Comparison of ENCODE assay signal across 44 mouse cellular contexts in genomic region chr10:58698955-58699354, GRCm38 (mm10). TPM values are rescaled to one million over a fixed set of nuclear protein-coding genes. Genes with fewer than 3 reads are reported as not detected.
"Had no signal": no experiment of that assay in that cellular context is flagged by ENCODE, and none has a peak within 500 bp of the region (broad histone marks: within the 10 kb centered on the region; RNA-seq: fewer than 3 reads in every experiment).

No protein-coding gene starts in this region.

- ATAC-seq: hindbrain, postnatal 0 days; intestine, embryonic 16.5 days; liver, embryonic 12.5 days had no signal

- H3K27me3 ChIP-seq: heart, embryonic 12.5 days; hindbrain, embryonic 13.5 days; hindbrain, embryonic 15.5 days; kidney, embryonic 15.5 days; limb, embryonic 13.5 days; limb, embryonic 15.5 days; liver, embryonic 12.5 days had no signal

- H3K27ac ChIP-seq: heart, embryonic 10.5 days; hindbrain, embryonic 13.5 days; hindbrain, embryonic 15.5 days; hindbrain, postnatal 0 days; kidney, embryonic 15.5 days; kidney, postnatal 0 days; limb, embryonic 13.5 days; limb, embryonic 15.5 days; liver, embryonic 12.5 days had no signal

- H3K4me3 ChIP-seq: heart, embryonic 10.5 days; heart, embryonic 12.5 days; hindbrain, embryonic 13.5 days; hindbrain, embryonic 15.5 days; kidney, embryonic 15.5 days; limb, embryonic 13.5 days; limb, embryonic 15.5 days; liver, embryonic 12.5 days had no signal

- H3K9me3 ChIP-seq: heart, embryonic 10.5 days; heart, embryonic 12.5 days; hindbrain, embryonic 13.5 days; hindbrain, embryonic 15.5 days; kidney, embryonic 15.5 days; limb, embryonic 13.5 days; limb, embryonic 15.5 days; liver, embryonic 12.5 days had no signal

- H3K9ac ChIP-seq: heart, embryonic 12.5 days; hindbrain, embryonic 13.5 days; hindbrain, embryonic 15.5 days; kidney, embryonic 15.5 days; limb, embryonic 13.5 days; limb, embryonic 15.5 days; liver, embryonic 12.5 days had no signal

- H3K36me3 ChIP-seq: heart, embryonic 10.5 days; heart, embryonic 12.5 days; hindbrain, embryonic 13.5 days; hindbrain, embryonic 15.5 days; kidney, embryonic 15.5 days; limb, embryonic 13.5 days; limb, embryonic 15.5 days; liver, embryonic 12.5 days had no signal

- DNase-seq: gastrocnemius, postnatal 14 days; gastrocnemius, postnatal 36 days; heart, adult 18-20 months; heart, postnatal 14 days; heart, postnatal 36 days; kidney, adult 11 months; kidney, adult 2 months; kidney, adult 9 months; kidney, postnatal 14 days; kidney, postnatal 36 days; layer of hippocampus, adult 9-11 months; layer of hippocampus, postnatal 36 days; left cerebral cortex, postnatal 4 days had no signal

- H3K4me2 ChIP-seq: heart, embryonic 12.5 days; hindbrain, embryonic 13.5 days; hindbrain, embryonic 15.5 days; kidney, embryonic 15.5 days; limb, embryonic 13.5 days; limb, embryonic 15.5 days; liver, embryonic 12.5 days had no signal

- H3K4me1 ChIP-seq: heart, embryonic 12.5 days; kidney, embryonic 15.5 days; limb, embryonic 15.5 days; liver, embryonic 12.5 days had no signal

RNA-seq across cellular contexts. Expression of gene Gm17542, which starts 19.1 kb away (rescaled TPM):
- total RNA-seq: gastrocnemius, adult 18-20 months; gastrocnemius, adult 8-10 months; gastrocnemius, postnatal 14 days; gastrocnemius, postnatal 36 days; heart, adult 18-20 months; heart, adult 8-10 months; heart, postnatal 14 days; heart, postnatal 36 days; hematopoietic stem cell, adult 5-6 weeks; hindbrain, postnatal 0 days; layer of hippocampus, adult 18-20 months; layer of hippocampus, adult 8-10 months; layer of hippocampus, postnatal 14 days; layer of hippocampus, postnatal 36 days; left cerebral cortex, adult 18-20 months; left cerebral cortex, adult 8-10 months; left cerebral cortex, postnatal 10 days; left cerebral cortex, postnatal 25 days; left cerebral cortex, postnatal 4 days; liver, adult 2 months had no signal
- polyA plus RNA-seq: frontal cortex, adult 2 months; gonadal fat pad, adult 2 months; heart, embryonic 10.5 days; heart, embryonic 12.5 days; heart, embryonic 14.5 days; heart, embryonic 16.5 days; hindbrain, embryonic 11.5 days; hindbrain, embryonic 13.5 days; hindbrain, embryonic 15.5 days; hindbrain, postnatal 0 days; intestine, embryonic 14.5 days; intestine, embryonic 16.5 days; kidney, adult 2 months; kidney, embryonic 15.5 days; kidney, postnatal 0 days; large intestine, adult 2 months; limb, embryonic 11.5 days; limb, embryonic 13.5 days; limb, embryonic 15.5 days; liver, adult 2 months; liver, embryonic 12.5 days had no signal

RNA-seq across cellular contexts. Expression of gene Edar, which starts 23.5 kb away (rescaled TPM):
- total RNA-seq: layer of hippocampus, adult 18-20 months had no signal
- polyA plus RNA-seq: heart, embryonic 12.5 days had no signal
